Mouse (Mus musculus) gastrocnemius, postnatal 14 days (tissue): ENCODE results near the gene Nudc. TPM values are rescaled to one million over a fixed set of nuclear protein-coding genes. Genes with fewer than 3 reads are reported as not detected.
A peak's percentile ranks its signal among the peaks of the same experiment; 100 is the strongest.
"Not testable (repeated sequence)": the region's sequence is repeated elsewhere in the genome, so short reads cannot be mapped to it uniquely, and the experiment has no call there.

Experiments used
- DNase-seq: peaks from one replicate; pipeline ENCODE4 v3.0.0; 2021; ENCODE audit warnings: mixed read lengths
- intact Hi-C: fragments of 180-260 bp; cut with DNase I; formaldehyde crosslinking; loops from one replicate; pipeline ENCODE4 v1.15.1; 2025; ENCODE audit warnings: low total_unique reads
- total RNA-seq, 2 experiments: library from RNA; stranded (reverse); gene quantifications; 2 replicates each; pipeline ENCODE4 v1.2.3; 2021

Nudc gene
- total RNA-seq, 2 experiments from 2014 or later, result 49.4 to 51.3 TPM

DNA sequence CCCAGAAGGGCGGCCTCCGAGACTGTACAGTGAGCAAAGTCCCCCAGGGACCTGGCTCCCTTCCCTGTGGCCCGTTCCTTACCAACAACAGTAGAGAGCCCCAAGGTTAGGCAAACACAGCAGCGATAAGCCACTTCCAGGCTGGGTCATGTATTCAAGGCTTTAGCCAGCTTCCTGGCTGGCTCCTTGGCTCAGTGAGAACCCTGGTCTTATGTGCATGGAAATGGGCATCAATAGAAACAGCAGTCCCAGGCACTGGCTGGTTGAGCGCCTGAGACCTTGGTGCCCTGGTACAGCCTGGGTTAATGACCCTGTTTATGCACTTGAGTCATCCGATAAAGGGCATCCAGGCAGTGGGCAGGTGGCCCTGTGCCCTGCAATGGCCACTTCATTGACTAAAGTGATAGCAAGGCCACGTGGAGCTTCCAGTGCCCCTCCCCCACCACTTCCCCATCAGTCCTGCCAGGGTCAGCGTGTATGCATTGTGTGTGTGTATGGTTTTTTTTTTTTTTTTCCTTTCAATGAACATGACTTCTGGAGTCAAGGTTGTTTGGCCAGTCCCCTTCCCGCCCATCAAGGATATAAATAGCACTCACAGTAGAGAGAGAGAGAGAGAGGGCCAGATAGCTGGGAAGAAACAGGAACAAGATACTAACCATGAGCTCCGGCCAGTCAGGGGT is 7.1 kb upstream of the Nudc start, which contains the start of gene Nr0b2:
TSS of gene Nr0b2 (plus strand) at position 609 of the 680 bp plus-strand sequence.
- no peak for DNase-seq
- intact Hi-C loops, result no loop called here

DNA sequence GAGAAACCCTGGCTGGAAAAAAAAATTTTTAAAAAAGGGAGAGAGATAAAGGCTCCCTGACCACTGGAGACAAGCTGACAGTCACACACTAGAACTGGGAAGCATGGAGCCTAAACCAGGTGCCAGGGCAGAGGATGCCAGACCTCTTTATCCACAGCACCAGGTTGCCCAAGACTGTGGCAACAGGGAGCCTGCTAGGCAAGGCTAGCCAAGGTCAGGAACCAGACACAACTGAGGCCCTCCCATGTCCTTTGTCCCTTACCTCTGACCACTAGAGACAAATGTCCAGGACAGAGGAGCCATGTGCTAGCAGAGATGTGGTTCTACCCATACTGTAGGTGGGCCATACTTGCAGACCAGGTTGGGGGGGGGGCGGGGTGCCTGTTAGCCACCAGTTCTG is 6.2 kb upstream of the Nudc start:
- no peak for DNase-seq
- intact Hi-C loops, result no loop called here

DNA sequence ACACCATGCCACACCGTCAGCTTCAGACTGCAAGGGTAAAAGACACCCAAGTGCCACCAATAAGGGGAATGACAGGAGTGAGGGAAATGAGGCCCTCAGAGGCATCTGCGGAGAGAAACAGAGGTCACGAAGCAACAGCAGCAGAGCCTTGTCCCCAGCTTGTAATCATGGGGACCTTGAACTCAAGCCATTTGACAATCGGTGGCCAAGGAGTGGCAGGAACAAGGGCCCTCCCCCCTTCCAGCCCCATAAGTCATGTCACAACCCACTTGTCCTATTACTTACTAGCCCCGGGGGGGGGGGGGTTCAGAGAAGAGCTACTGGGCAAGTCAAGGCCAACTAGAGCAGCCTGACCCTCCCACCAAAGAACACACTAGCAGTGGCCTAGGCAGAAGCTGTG is 9.1 kb downstream of the Nudc start:
- no peak for DNase-seq
- intact Hi-C loops, result no loop called here

DNA sequence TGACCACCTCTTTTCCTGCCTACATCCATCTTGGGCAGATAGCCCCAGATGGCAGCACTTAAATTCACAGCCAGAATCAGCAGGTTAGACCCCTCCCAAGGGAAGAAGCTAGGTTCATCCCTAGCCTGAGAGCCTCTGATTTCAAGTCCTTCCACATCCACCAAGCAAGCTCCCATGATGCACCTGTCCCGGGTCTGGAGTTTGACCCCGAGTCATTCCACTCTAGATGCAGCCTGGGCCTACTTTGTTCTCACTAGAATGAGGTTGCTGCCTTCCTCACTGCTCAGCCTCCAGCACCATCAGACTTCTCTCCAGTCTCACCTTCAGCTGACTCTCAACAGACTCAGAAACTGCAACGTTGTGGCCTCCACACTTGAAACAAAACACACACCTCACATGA is 9.7 kb downstream of the Nudc start:
- no peak for DNase-seq
- intact Hi-C loops, result no loop called here

DNA sequence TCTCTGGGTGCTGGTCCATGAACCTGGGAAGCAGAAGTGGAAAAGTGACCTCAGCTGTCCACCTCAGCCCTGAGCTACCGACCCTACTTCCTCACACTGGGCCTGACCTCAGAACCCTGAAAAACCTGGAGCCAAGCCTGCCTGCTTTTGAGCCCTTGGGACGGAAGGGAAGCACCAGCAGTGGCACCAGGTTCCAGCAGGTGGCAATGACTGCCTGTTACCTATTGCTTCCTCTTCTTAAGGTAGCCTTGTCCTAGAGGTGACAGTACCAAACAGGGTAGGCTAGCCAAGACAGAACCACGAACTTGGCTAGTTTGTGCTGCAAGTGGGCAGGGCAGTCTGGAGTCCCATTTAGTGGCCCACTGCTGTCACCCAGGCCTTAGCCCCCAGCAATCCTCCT is 13.0 kb downstream of the Nudc start:
- DNase-seq, result no peak
- intact Hi-C loops, result no loop called here

DNA sequence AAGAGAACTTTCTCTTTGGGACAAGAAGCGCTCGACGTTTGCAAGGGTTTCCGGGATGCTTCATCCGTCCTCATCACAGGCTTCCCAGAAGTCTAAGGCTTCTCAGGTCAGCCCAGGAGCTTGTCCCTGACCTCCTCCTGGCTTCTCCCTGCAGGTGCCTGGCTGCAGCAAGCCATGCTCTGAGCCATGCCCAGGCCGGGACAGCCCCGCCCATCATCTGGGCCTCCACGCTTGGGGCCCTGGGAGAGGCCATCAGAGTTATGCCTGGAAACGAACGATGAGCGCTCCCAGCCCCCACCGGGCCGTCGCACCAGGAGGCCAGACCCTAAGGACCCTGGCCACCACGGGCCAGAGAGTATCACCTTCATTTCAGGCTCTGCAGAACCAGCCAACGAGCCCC is 18.0 kb downstream of the Nudc start:
- intact Hi-C loops, result no loop called here
- DNase-seq, result no peak

DNA sequence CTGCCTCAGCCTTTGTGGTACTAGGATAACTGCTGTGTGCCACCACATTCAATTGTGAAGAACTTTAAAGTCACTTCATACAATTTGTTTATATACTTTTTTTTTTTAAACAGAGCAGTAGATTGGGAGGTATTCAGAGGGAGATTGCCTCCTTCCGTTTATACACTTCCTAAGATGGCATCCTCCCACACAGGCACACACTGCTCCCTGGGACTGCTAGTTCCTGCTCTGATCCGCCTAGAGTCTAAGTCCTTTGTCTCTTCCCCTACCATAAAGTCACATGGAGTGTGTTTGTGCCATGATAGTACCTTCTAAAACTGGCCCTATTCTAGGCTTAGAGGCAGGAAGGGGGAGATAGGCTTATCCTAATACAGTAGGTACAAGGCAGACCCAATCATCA is 24.3 kb downstream of the Nudc start:
- DNase-seq, result no peak
- intact Hi-C loops, result no loop called here

DNA sequence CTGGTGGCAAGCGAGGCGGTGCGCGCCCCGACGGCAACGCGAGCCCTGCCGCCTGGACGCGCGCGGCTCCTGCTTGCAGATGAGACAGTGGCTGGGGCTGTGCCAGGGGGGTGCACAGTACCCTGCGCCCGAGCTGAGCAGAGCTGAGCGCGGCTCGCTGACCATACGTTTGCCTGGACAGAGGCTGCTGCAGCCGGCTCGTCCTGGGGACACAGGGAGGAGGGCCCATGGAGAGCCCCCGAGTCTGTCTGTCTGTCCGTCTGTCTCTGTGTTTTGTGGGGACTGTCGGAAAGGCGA is 26.5 kb downstream of the Nudc start:
- intact Hi-C loops, result no loop called here
- DNase-seq, result no peak

DNA sequence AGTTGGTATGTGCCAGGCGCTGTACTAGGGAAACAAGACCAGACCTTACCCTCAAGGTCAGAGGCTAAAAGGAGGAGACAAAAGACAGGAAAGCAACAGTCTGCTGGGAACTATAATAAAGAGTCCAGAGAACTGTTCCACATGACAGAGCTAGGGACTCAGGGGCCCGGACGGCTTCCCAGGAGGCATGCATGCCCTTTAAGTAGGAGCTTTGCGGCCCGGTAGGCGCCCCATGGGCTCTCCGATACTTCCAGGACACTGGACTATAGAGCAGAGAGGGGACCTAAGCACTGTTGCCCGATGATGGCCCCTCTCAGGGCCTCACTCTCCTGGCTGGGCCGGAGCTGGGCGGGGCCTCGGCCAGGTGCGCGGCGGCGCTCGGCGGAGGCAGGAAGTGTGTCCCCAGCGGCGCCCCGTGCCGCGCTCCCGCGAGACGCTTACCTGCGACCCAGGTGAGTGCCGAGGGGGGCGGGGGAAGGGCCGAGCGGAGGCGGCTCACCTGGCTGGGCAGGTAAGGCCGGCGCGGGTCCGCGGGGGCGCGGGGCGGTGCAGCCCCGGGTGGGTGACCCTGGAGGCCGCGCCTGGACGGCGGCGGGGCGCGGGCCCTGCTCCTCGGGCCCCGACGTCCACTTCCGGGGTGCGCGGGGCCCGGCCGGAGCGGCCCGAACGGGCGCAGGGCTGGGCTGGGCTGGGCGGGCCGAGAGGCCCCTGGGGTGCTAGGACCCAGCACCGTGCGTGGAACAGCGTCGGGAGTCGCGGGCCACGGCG is 27.0 kb downstream of the Nudc start, which contains the start of gene Kdf1:
TSS of gene Kdf1 (plus strand) at position 363 of the 768 bp plus-strand sequence.
- DNase-seq, result no peak
- intact Hi-C loops, result no loop called here

DNA sequence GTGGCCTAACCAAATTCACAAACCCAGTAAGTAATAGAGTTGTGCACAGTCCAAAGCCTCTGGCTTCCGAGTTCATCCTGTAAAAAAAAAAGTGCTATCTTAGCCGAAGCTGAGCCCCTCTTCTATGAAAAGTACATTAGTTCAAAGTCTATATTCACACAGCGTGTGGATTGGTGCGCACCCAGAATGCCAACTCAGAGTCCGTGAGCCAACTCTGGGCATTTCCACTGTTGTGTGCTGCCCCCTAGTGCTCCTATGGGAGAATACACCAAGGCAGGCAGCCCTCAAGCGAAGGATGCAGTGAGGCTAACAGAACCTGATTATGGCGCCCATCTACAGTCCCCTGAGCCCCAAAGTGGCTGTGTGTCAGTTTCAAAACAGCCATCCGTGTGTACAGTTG is 32.8 kb downstream of the Nudc start:
- peak; percentile 57 for DNase-seq
- intact Hi-C loops, result loop anchor here (5.0 kb wide), 1 partner anchor 36 kb away; no protein-coding TSS in a partner anchor

DNA sequence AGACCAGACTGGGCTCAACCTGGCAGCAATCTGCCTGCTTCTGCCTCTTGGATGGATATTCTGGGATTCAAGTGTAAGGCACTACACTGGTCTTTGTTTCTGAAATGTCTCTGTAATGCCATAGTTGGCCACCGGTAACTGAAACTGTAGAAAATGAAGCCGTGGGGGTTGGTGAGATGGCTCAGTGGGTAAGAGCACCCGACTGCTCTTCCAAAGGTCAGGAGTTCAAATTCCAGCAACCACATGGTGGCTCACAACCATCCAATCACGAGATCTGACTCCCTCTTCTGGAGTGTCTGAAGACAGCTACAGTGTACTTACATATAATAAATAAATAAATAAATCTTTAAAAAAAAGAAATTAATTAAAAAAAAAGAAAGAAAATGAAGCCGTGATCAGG is 33.3 kb downstream of the Nudc start:
- not testable (repeated sequence) for DNase-seq
- intact Hi-C loops, result loop anchor here (5.0 kb wide), 1 partner anchor 35 kb away; no protein-coding TSS in a partner anchor

DNA sequence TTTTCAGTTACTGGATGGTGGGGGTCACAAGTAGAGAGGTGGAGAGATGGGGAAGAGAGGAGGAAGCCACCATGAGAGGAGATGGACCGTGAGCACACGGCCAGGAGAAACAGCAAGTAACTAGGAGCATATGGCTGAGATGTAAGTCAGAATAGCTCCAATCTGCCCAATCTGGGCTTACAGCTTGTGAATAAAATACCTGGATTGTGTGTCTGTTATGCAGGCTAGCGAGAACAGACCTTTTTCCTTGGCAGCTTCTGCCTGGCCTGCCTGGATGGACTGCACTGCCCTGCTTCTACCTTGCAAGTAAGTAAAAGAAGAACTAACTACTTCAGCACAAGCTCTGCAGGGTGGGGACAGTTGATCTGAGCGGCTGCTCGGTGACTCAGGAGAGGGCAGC is 34.7 kb downstream of the Nudc start:
- intact Hi-C loops, result loop anchor here (5.0 kb wide), 1 partner anchor 34 kb away; no protein-coding TSS in a partner anchor
- DNase-seq, result no peak

DNA sequence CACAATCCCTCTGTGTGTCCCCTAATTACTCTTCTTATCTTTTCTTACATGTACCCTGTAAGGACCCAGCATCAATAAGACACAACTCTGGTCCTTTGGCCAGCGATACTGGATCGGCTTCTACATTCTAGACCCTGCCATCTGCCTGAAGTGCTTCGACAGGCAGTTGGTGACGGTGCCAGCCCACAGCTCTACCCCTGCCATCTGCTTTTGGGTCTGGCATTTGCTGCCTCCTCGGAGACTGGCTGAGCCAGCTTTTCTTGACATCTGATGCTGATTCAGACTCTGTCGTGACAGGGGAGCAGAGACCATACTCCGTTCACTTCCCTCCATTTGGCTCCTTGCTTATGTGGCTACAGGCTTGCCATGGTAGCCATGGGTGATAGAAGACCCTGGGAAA is 36.8 kb downstream of the Nudc start:
- no peak for DNase-seq
- intact Hi-C loops, result no loop called here

DNA sequence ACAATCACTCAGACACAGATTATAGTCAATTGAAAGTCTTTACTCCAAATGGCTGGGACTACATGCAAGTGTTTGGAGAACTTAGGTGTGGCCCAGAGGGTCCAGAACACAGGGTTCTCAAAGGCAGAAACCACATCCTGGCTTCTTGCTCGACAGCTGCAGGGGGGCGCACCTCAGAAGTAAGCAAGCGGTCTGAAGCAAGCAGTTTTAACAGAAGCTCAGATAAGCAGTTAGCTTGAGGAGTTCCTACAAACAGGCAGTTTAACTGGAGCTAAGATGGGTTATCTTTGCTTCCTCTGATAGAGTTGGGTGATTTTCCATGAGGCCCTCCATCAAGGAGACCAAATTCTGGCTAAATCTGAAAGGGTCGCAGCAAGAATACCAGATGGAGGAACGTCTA is 39.2 kb downstream of the Nudc start:
- intact Hi-C loops, result no loop called here
- no peak for DNase-seq

DNA sequence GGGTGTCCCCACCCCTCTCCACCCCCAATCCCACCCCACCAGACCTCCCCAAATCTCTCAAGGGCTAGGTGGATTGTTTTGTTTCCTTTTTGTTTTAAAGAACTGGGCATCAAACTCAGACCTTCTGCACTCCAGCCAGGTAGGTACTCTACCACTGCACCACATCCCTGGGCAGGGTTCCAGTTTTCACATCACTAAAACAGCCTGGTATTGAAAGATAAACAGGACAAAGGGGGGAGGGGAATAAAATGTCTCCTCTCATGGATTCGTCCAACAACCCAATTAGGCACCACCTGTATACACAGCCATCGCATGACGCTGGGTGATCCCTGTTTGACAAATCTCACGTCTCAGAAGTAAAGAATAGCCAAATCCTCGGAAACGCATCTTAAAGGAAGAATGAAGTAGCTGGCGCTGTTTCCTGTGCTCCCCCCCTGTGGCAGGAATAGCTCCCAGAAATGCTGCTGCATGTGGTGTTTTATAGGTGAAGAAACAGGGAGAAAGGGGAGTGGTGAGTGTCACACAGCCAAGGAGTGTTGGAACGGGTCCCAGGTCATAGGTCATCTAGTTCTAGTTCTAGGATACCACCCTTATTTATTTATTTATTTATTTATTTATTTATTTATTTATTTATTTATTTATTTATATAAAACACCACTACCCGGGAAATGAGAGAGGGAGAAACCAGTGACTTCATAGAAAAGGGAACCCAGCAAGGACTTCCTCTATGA is 40.9 kb downstream of the Nudc start:
- DNase-seq, result no peak
- intact Hi-C loops, result no loop called here

DNA sequence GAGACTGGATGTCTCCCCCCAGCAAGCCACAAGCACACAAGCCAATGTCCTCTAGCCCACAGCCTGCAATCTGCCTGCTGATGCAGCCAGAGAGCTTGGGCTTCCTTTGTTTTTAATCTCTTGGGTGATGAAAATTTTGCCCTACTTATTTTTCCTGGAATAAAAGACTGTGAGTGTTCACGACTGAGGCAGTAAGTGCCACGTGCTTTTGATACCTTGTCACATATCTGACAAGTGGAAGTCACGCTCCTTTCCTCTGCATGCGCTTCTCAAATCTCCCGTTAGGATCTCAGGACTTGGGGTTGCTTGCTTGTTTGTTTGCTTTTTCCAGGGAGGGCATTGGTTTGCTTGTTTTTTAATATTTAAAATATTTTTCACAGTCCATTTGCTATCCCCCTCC is 41.5 kb downstream of the Nudc start:
- intact Hi-C loops, result no loop called here

DNA sequence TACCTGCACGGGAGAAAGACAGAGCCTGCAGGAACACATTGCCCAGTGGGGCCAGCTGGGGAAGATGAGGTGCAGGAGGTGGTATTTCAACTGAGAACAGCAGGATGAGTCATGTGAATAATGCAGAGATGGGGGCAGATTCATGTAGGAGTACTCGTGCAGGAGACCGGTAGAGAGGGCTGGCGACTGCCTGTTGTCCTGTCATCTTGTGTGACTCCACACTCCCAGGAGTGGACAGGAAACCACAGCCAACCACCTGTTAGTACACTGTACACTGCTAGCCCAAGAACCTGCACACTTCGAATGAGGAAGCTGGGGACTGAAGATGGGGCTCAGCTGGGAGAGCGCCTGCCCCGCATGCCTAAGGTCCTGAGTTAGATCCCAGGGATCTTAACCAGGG is 44.3 kb downstream of the Nudc start:
- intact Hi-C loops, result no loop called here
- no peak for DNase-seq

More for the DNA sequence above, 41.5 kb downstream of the Nudc start:
- no peak for DNase-seq

DNA sequence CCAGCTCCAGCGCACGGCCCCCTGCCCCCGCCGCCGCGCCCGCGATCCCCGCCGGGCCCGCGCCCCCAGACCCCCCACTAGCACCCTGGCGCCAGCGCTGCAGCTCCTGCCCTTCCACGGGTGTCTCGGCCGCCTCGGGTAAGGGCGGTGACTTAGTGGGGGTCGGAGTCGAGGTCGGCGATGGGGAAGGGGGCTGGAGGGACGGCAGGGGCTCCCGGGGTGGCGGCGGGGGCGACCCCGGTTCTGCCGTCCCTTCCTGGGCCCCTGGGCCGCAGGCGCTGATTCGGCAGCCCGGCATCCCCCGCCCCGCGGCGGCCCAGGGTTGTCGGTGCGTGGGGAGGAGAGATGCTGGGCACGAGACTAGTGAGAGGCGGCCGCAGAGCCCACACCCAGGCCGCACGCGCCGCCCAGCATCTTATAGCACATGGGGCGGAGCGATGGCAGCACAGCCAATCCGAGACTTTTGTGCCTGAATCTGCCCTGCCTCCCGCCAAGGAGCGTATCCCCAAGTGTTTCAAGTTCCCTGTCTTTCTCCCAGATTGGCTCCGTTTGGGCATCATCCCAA is 47.6 kb downstream of the Nudc start, which contains the start of gene Trnp1:
TSS of gene Trnp1 (minus strand) at position 391 of the 565 bp plus-strand sequence.
- peak; percentile 61 for DNase-seq
- intact Hi-C loops, result no loop called here

DNA sequence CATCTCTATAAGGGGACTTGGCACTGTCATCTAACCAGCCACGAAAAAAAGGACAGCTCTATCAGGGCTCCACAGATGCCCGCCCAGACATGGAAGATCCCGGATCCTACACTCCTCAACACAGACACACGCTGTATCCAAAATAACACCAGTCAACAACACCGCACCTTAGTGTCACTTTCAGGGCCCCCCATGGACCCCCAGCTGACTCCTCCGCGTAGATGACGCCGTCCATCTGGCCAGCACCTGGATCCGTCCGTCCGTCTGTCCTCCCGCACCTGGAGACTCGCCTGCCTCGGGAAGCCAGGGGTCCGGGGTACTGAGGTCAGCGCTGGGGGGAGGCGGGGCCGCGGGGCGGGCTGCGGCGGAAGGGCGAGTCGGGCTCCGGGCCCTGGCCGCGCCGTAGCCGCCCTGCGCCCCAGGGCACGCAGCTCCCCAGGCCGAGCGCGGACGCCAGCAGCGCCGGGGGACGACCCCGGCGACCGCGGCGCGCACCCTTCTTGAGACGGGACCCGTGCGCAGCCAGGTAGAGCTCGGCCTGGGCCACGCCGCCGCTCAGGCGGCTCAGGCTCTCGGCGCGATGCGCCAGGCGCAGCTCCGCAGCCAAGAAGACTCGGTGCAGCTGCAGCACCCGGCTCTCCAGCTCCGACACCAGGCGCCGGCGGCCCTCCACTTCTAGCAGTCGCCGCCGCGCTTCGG is 48.2 kb downstream of the Nudc start:
- intact Hi-C loops, result loop anchor here (2.0 kb wide), 1 partner anchor 21 kb away; no protein-coding TSS in a partner anchor
- no peak for DNase-seq
